Mouse (Mus musculus) midbrain, postnatal 0 days (tissue): ENCODE measurements around the gene Flrt2. TPM values are rescaled to one million over a fixed set of nuclear protein-coding genes. Genes with fewer than 3 reads are reported as not detected.

Experiments
- ATAC-seq: fragments of 200-750 bp; cut with Nextera tagmentation; 2 replicates; pipeline ENCODE4 v1.8.0; 2017; ENCODE audit warnings: moderate number of reproducible peaks, mild to moderate bottlenecking, moderate TSS enrichment, moderate library complexity; ENCODE audit not compliant: low FRiP score
- DNase-seq: peaks from one replicate; pipeline ENCODE4 v3.0.0-alpha.2; 2015; ENCODE audit warnings: low spot score
- H3K27ac ChIP-seq: fragments of 300-500 bp; sonication (generic); 2 replicates; pipeline ENCODE4 v1.5.1; 2014; ENCODE audit warnings: low read depth, mild to moderate bottlenecking, low read length, mixed read lengths
- H3K27me3 ChIP-seq: fragments of 300-500 bp; sonication (generic); 2 replicates; pipeline ENCODE4 v1.6.1; 2014; ENCODE audit warnings: low read length, control low read depth, mixed read lengths; ENCODE audit not compliant: insufficient read depth
- H3K36me3 ChIP-seq: fragments of 300-500 bp; sonication (generic); 2 replicates; pipeline ENCODE4 v1.6.1; 2014; ENCODE audit warnings: low read length, control low read depth, mixed read lengths; ENCODE audit not compliant: insufficient read depth
- H3K4me1 ChIP-seq: fragments of 300-500 bp; sonication (generic); 2 replicates; pipeline ENCODE4 v1.6.1; 2014; ENCODE audit warnings: mild to moderate bottlenecking, control low read depth, antibody characterized with exemption, low read length, mixed read lengths; ENCODE audit not compliant: insufficient read depth
- H3K4me2 ChIP-seq: fragments of 300-500 bp; sonication (generic); 2 replicates; pipeline ENCODE4 v1.6.1; 2014; ENCODE audit warnings: low read depth, mild to moderate bottlenecking, low read length, mixed read lengths; ENCODE audit not compliant: poor library complexity, severe bottlenecking
- H3K4me3 ChIP-seq: fragments of 300-500 bp; sonication (generic); 2 replicates; pipeline ENCODE4 v1.5.1; 2014; ENCODE audit warnings: low read depth, mild to moderate bottlenecking, low read length, moderate library complexity
- H3K9ac ChIP-seq: fragments of 300-500 bp; sonication (generic); replicated peaks from 2 replicates; pipeline ENCODE4 v1.6.1; 2014; ENCODE audit warnings: mild to moderate bottlenecking, low read length, moderate library complexity, mixed read lengths; ENCODE audit not compliant: poor library complexity, severe bottlenecking
- H3K9me3 ChIP-seq: fragments of 300-500 bp; sonication (generic); 2 replicates; pipeline ENCODE4 v1.6.1; 2016; ENCODE audit warnings: low read length, control low read depth
- CTCF ChIP-seq: IDR thresholded peaks from 2 replicates; pipeline ENCODE4 v1.5.1; 2016; ENCODE audit warnings: antibody characterized with exemption, mild to moderate bottlenecking
- WGBS: fragments of 180-500 bp; shearing (Covaris S2); extraction: QIAGEN DNeasy Blood & Tissue Kit; methylation state at CpG from one replicate; pipeline ENCODE4 v1.1.7; 2014; 5-methylcytosine and 5-hydroxymethylcytosine counted together
- polyA plus RNA-seq: library from polyadenylated mRNA; unstranded; fragments of >200 nt; fragmentation: Nextera tagmentation; extraction: Ambion mirVana; gene quantifications from 2 replicates; pipeline ENCODE4 v1.2.1, GENCODE M21; 2015
- total RNA-seq: library from RNA; depleted of rRNA; stranded (reverse); fragments of >200 nt; gene quantifications from 2 replicates; pipeline ENCODE4 v1.2.3, GENCODE M21; 2014

Flrt2 gene
- total and polyA plus RNA-seq, 2 experiments from 2014 or later = 12.3 to 44.6 TPM

- no peak overlapping the region for H3K4me2 ChIP-seq
- H3K4me3 ChIP-seq = no peak overlapping the region
- H3K27ac ChIP-seq = no peak overlapping the region
- WGBS = 90% methylated on average over 5 of the region's 5 CpGs
- ATAC-seq (no peak), DNase-seq (no peak)
- no peak for TF ChIP-seq CTCF
- H3K27me3 ChIP-seq = no peaks in the 10 kb centered on the region
- H3K9ac ChIP-seq = no peak overlapping the region
- H3K9me3 ChIP-seq = no peaks in the 10 kb centered on the region
- H3K4me1 ChIP-seq = no peaks in the 10 kb centered on the region
- no peaks in the 10 kb centered on the region for H3K36me3 ChIP-seq
Observed at GRCm38 (mm10) chr12:95675711-95676110, 16.3 kb upstream of the Flrt2 start.

- 6% methylated on average over 9 of the region's 9 CpGs for WGBS
- Histone ChIP-seq H3K4me1 (peaks cover 3% of the 10 kb centered on the region), H3K27ac (no peak overlapping the region), H3K4me3 (peak overlapping the region; percentile 90; the same call in 1 of the 2 replicates), H3K27me3 (no peaks in the 10 kb centered on the region), H3K4me2 (peak overlapping the region; percentile 82), H3K9ac (no peak overlapping the region), H3K36me3 (no peaks in the 10 kb centered on the region), H3K9me3 (no peaks in the 10 kb centered on the region)
- ATAC-seq (no peak), DNase-seq (peak; percentile 87)
- peak; percentile 90 for TF ChIP-seq CTCF
Observed at GRCm38 (mm10) chr12:95690819-95691218, 1.2 kb upstream of the Flrt2 start.

GRCm38 (mm10) chr12:95692948-95693650 lies 1.1 kb downstream of the Flrt2 start:
- H3K9me3 ChIP-seq = no peaks in the 10 kb centered on the region
- 5% methylated on average over 13 of the region's 13 CpGs for WGBS
- peaks cover 3% of the 10 kb centered on the region for H3K4me1 ChIP-seq
- no peaks in the 10 kb centered on the region for H3K27me3 ChIP-seq
- no peak for ATAC-seq
- H3K4me3 ChIP-seq = peak overlapping the region; percentile 90
- H3K36me3 ChIP-seq = no peaks in the 10 kb centered on the region
- peak overlapping the region; percentile 88 for H3K27ac ChIP-seq
- H3K9ac ChIP-seq = peak overlapping the region; percentile 86
- peak overlapping the region; percentile 82 for H3K4me2 ChIP-seq
- no peak for TF ChIP-seq CTCF
- DNase-seq = peak; percentile 21

GRCm38 (mm10) chr12:95693651-95694471 lies 1.8 kb downstream of the Flrt2 start:
- Histone ChIP-seq H3K27ac (peak overlapping the region; percentile 88), H3K4me3 (peak overlapping the region; percentile 90), H3K27me3 (no peaks in the 10 kb centered on the region), H3K4me2 (peak overlapping the region; percentile 82), H3K9me3 (no peaks in the 10 kb centered on the region), H3K9ac (peak overlapping the region; percentile 86), H3K4me1 (peaks cover 3% of the 10 kb centered on the region), H3K36me3 (no peaks in the 10 kb centered on the region)
- 1% methylated on average over 28 of the region's 28 CpGs for WGBS
- peak; percentile 29 for ATAC-seq
- TF ChIP-seq CTCF = peak; percentile 41
- peak; percentile 71 for DNase-seq

GRCm38 (mm10) chr12:95694507-95694906 lies 2.5 kb downstream of the Flrt2 start:
- ATAC-seq (no peak), DNase-seq (no peak)
- Histone ChIP-seq H3K36me3 (no peaks in the 10 kb centered on the region), H3K4me1 (peaks cover 3% of the 10 kb centered on the region), H3K4me2 (peak overlapping the region; percentile 82), H3K27ac (peak overlapping the region; percentile 88), H3K9ac (peak overlapping the region; percentile 86), H3K27me3 (no peaks in the 10 kb centered on the region), H3K9me3 (no peaks in the 10 kb centered on the region), H3K4me3 (peak overlapping the region; percentile 90)
- WGBS = 0% methylated on average over 8 of the region's 8 CpGs
- TF ChIP-seq CTCF = no peak
